In the genomic region with DNA sequence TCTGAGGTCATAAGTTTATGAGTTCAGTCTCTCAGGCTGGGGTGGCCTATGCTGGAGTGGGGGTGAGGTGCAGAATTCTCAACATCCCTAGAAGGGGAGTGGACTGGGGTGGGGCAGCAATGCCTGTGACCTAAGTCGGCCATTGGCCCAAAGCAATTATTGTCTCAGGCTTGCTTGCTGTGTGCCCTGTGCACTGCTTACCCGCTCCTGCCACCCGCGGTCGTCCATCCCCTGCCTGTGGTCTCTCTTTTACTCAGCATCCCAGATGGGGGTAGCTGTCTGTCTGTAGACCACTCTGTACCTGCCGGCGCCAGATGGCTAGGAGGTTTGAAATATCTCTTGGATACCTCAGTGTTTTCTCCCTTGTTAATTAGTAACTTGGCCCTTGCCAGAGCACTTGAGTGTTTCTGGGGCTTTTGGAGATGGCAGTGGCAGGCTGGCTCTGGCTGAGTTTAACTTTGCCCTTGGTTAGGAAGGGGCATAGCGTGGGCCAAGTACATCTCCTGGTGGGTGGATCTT, we compare ENCODE assay signal across 14 mouse cellular contexts. TPM values are rescaled to one million over a fixed set of nuclear protein-coding genes. Genes with fewer than 3 reads are reported as not detected.
DNase-seq lines count a peak whose midpoint lies in the region; ATAC-seq and TF ChIP-seq lines count a peak whose summit lies in the region.
"Had no signal": no experiment of that assay in that cellular context is flagged by ENCODE, and none has a peak within 500 bp of the region (broad histone marks: within the 10 kb centered on the region; RNA-seq: fewer than 3 reads in every experiment).

No protein-coding gene starts in this region.

- peaks cover 28% of the 10 kb centered on the region; the same call in 1 of the 2 replicates for H3K79me2 ChIP-seq in liver, adult 2 months (ENCODE audit: control insufficient read depth, insufficient read depth, low read length)

- TF ChIP-seq CTCF in liver, adult 2 months (IDR thresholded peaks at IDR 0.05; ENCODE audit: low read depth, low read length) = no peak
- TF ChIP-seq CTCF in lung, adult 2 months (IDR thresholded peaks at IDR 0.05; ENCODE audit: insufficient read depth, low read length) = no peak
- TF ChIP-seq CTCF in stomach, postnatal 0 days (IDR thresholded peaks at IDR 0.05; ENCODE audit: low read depth) = no peak

- no peaks in the 10 kb centered on the region for H3K36me3 ChIP-seq in liver, adult 2 months (ENCODE audit: control insufficient read depth, insufficient read depth, low read length)
- 0 out of 2 replicates have a peak, but pooled peaks cover 3% of the 10 kb centered on the region for H3K36me3 ChIP-seq in stomach, postnatal 0 days (ENCODE audit: control insufficient read depth, insufficient read depth, low read length)

- H3K27me3 ChIP-seq in liver, adult 2 months (ENCODE audit: control insufficient read depth, insufficient read depth, low read length) = no peaks in the 10 kb centered on the region
- no peaks in the 10 kb centered on the region for H3K27me3 ChIP-seq in stomach, postnatal 0 days (ENCODE audit: control insufficient read depth, insufficient read depth, low read length)

- no peaks in the 10 kb centered on the region for H3K9me3 ChIP-seq in stomach, postnatal 0 days (ENCODE audit: control insufficient read depth, low read length)
- H3K9me3 ChIP-seq: limb, embryonic 10.5 days had no signal

- peak overlapping the region; percentile 37; the same call in 1 of the 2 replicates for H3K4me3 ChIP-seq in liver, adult 2 months (ENCODE audit: insufficient read depth, low read depth, low read length)
- no peak overlapping the region for H3K4me3 ChIP-seq in lung, adult 2 months (replicated peaks; ENCODE audit: extremely low read depth, low read depth, low read length)
- H3K4me3 ChIP-seq in stomach, postnatal 0 days (ENCODE audit: low read depth, low read length) = no peak overlapping the region
- H3K4me3 ChIP-seq: limb, embryonic 10.5 days had no signal

- no peak for TF ChIP-seq EP300 in stomach, postnatal 0 days (optimal IDR thresholded peaks at IDR 0.05)

- H3K9ac ChIP-seq in liver, adult 2 months (ENCODE audit: low read depth, low read length) = no peak overlapping the region
- H3K9ac ChIP-seq in stomach, postnatal 0 days (ENCODE audit: low read length) = no peak overlapping the region

- H3K27ac ChIP-seq in liver, adult 2 months (replicated peaks; ENCODE audit: insufficient read depth, low read depth, low read length) = peak overlapping the region; percentile 80
- H3K27ac ChIP-seq in stomach, postnatal 0 days (replicated peaks) = peak overlapping the region; percentile 89
- H3K27ac ChIP-seq: limb, embryonic 10.5 days had no signal

- no peak for TF ChIP-seq POLR2A in liver, adult 2 months (IDR thresholded peaks at IDR 0.05; ENCODE audit: extremely low read depth, insufficient read depth, low read length)
- TF ChIP-seq POLR2A in lung, adult 2 months (IDR thresholded peaks at IDR 0.05; ENCODE audit: borderline replicate concordance, extremely low read depth, low read depth, low read length) = no peak

- 35% methylated on average over 8 of the region's 8 CpGs for WGBS in liver, adult 2 months
- 72% methylated on average over 8 of the region's 8 CpGs for WGBS in lung, adult 2 months
- 51% methylated on average over 8 of the region's 8 CpGs for WGBS in stomach, postnatal 0 days

- peak; percentile 69 for ATAC-seq in stomach, postnatal 0 days (ENCODE audit: low FRiP score, low TSS enrichment)

- peaks cover 18% of the 10 kb centered on the region for H3K4me1 ChIP-seq in liver, adult 2 months (ENCODE audit: control insufficient read depth, insufficient read depth, low read length)
- H3K4me1 ChIP-seq in lung, adult 2 months (ENCODE audit: control insufficient read depth, insufficient read depth, low read length) = peaks cover 25% of the 10 kb centered on the region
- peaks cover 2% of the 10 kb centered on the region for H3K4me1 ChIP-seq in stomach, postnatal 0 days (replicated peaks; ENCODE audit: control insufficient read depth, insufficient read depth)

- peak; percentile 94 for DNase-seq in liver, adult 2 months (ENCODE audit: extremely low read depth, low read depth, low spot score)
- DNase-seq in liver (no peak), adipocyte (ENCODE audit: low spot score) (no peak)
- DNase-seq in kidney, postnatal 10 days = peak; percentile 68
- peak; percentile 66 for DNase-seq in lung, adult 2 months
- peak; percentile 78 for DNase-seq in stomach, postnatal 0 days (ENCODE audit: low spot score)
- no peak for DNase-seq in ovary, adult 18-20 months (ENCODE audit: low spot score)
- no peak for DNase-seq in spleen, postnatal 10 days (ENCODE audit: low spot score in 2 of 2)
- DNase-seq: heart, postnatal 14 days; midbrain, embryonic 14.5 days; spleen, adult 18-20 months; thymus, postnatal 14 days had no signal

- no peak overlapping the region; the same call in 1 of the 2 replicates for H3K4me2 ChIP-seq in stomach, postnatal 0 days (replicated peaks; ENCODE audit: low read depth)

RNA-seq across cellular contexts. Expression of gene Ccdc12, which starts 33.0 kb away (rescaled TPM):
- total RNA-seq in liver, adult 2 months (2014; rRNA removed) = 28.7 and 29.9 TPM in 2 replicates
- 48.7 and 51.4 TPM in 2 replicates for polyA plus RNA-seq in liver, adult 2 months (2012; rRNA removed)
- 101 and 124 TPM in 2 replicates for polyA plus RNA-seq in lung, adult 2 months (2012; rRNA removed)
- polyA plus RNA-seq in stomach, postnatal 0 days (2015; fragmentation: Nextera tagmentation; extraction: Ambion mirVana) = 139 and 144 TPM in 2 replicates

RNA-seq across cellular contexts. Expression of gene Nbeal2, which starts 35.4 kb away (rescaled TPM):
- 2.1 and 4.6 TPM in 2 replicates for total RNA-seq in liver, adult 2 months (2014; rRNA removed)
- 11.6 and 12.7 TPM in 2 replicates for polyA plus RNA-seq in liver, adult 2 months (2012; rRNA removed)
- 58.4 and 66.4 TPM in 2 replicates for polyA plus RNA-seq in lung, adult 2 months (2012; rRNA removed)
- 5.7 and 6.2 TPM in 2 replicates for polyA plus RNA-seq in stomach, postnatal 0 days (2015; fragmentation: Nextera tagmentation; extraction: Ambion mirVana)

RNA-seq across cellular contexts. Expression of gene Myl3, which starts 52.3 kb away (rescaled TPM):
- total RNA-seq in liver, adult 2 months (2014; rRNA removed) = 0.55 and 0.94 TPM in 2 replicates
- polyA plus RNA-seq in liver, adult 2 months (2012; rRNA removed) = 0.25 TPM in 1 of 2 replicates, not detected in the other
- 10.8 and 214 TPM in 2 replicates for polyA plus RNA-seq in lung, adult 2 months (2012; rRNA removed)
- polyA plus RNA-seq in stomach, postnatal 0 days (2015; fragmentation: Nextera tagmentation; extraction: Ambion mirVana) = 0.11 and 0.27 TPM in 2 replicates
- total RNA-seq: neutrophil, adult 5-6 weeks had no signal

RNA-seq across cellular contexts. Expression of gene Pth1r, which starts 57.6 kb away (rescaled TPM):
- 7.4 and 11.0 TPM in 2 replicates for total RNA-seq in liver, adult 2 months (2014; rRNA removed)
- polyA plus RNA-seq in liver, adult 2 months (2012; rRNA removed) = 24.4 and 28.1 TPM in 2 replicates
- 13.8 and 14.0 TPM in 2 replicates for polyA plus RNA-seq in lung, adult 2 months (2012; rRNA removed)
- polyA plus RNA-seq in stomach, postnatal 0 days (2015; fragmentation: Nextera tagmentation; extraction: Ambion mirVana) = 10.5 and 10.6 TPM in 2 replicates
- total RNA-seq: neutrophil, adult 5-6 weeks had no signal

Comparison
In these comparisons a context has a peak if more than half of its experiments do, and no peak if none do; other contexts are left out.
1. DNase-seq: peak in liver, adult 2 months (single experiment), kidney, postnatal 10 days (single experiment), lung, adult 2 months (single experiment) and stomach, postnatal 0 days (single experiment); none in liver (single experiment), ovary, adult 18-20 months (single experiment), spleen, postnatal 10 days (0 of 2) and adipocyte (single experiment).